ENCODE assay signal across 8 mouse cellular contexts in the genomic region with DNA sequence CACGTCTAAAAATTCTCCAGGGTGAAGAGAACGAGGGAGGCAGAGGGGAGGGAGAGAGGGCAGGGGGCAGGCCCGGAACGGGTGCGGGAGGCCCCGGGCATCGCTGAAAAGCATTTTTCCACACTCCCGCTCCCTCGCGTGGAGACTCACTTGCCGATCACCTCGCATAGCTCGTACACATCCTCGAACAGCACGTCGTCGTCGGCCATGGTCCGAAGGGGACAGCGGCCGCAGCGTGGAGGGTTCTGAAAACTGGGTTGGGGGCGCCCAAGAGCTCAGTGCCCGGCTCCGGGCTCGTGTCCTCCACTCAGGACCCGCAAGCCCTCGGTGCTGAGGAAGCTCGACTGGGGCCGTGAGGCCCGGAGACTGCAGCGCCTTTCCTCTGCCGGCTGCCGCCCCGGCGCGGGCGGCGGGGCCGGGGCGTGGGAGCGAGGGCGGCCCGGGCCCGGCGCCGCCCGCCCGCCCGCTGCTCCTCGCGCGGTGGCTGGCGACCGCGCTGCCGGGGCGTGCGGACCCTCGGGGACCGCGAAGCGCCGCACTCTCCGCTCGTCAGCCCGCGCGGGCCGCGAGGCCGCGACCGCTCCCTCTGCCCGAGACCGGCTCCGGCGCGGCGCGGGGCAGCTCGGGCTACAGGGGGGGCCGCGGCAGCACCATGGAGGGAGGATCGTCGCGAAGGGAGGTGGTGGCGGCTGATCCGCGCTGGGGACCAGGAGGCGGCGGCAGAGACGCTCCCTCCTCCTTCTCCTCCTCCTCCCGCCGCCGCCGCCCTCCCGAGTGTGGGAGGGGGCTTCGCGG. TPM values are rescaled to one million over a fixed set of nuclear protein-coding genes. Genes with fewer than 3 reads are reported as not detected.
DNase-seq lines count a peak whose midpoint lies in the region; ATAC-seq lines count a peak whose summit lies in the region.

No protein-coding gene starts in this region.

- ATAC-seq in cerebellum, adult (ENCODE audit: insufficient number of reproducible peaks, low FRiP score, low TSS enrichment) = peak; percentile 86
- no peak; the same call in none of the 2 replicates for ATAC-seq in forebrain, embryonic 16.5 days
- peak; percentile 83 for ATAC-seq in hindbrain, embryonic 11.5 days (ENCODE audit: low FRiP score)
- ATAC-seq in megakaryocyte-erythroid progenitor cell, adult 5-6 weeks (replicated peaks; ENCODE audit: low FRiP score, low TSS enrichment, poor library complexity, severe bottlenecking) = no peak; the same call in 1 of the 2 replicates

- H3K4me3 ChIP-seq in forebrain, embryonic 16.5 days (replicated peaks; ENCODE audit: low read length) = peak overlapping the region; percentile 61
- peak overlapping the region; percentile 57 for H3K4me3 ChIP-seq in hindbrain, embryonic 11.5 days (ENCODE audit: low read depth, low read length)

- H3K4me1 ChIP-seq in forebrain, embryonic 16.5 days (replicated peaks; ENCODE audit: control insufficient read depth, insufficient read depth, low read length) = no peaks in the 10 kb centered on the region
- H3K4me1 ChIP-seq in hindbrain, embryonic 11.5 days (replicated peaks; ENCODE audit: control insufficient read depth, insufficient read depth, low read length) = no peaks in the 10 kb centered on the region

- WGBS in forebrain, embryonic 16.5 days = 22% methylated on average over 37 of the region's 100 CpGs
- 11% methylated on average over 16 of the region's 100 CpGs for WGBS in hindbrain, embryonic 11.5 days

- H3K9ac ChIP-seq in forebrain, embryonic 16.5 days (replicated peaks; ENCODE audit: low read depth, low read length) = peak overlapping the region; percentile 81
- peak overlapping the region; percentile 79 for H3K9ac ChIP-seq in hindbrain, embryonic 11.5 days (ENCODE audit: low read depth, low read length)

- peak; percentile 61 for DNase-seq in NIH3T3 (ENCODE audit: low read depth)
- DNase-seq in hindbrain, embryonic 11.5 days (ENCODE audit: low spot score) = peak; percentile 63
- DNase-seq in layer of hippocampus, postnatal 10 days (ENCODE audit: low spot score in 2 of 2) = peak; percentile 56 to 60
- DNase-seq in lung, postnatal 4 days = peak; percentile 57 to 58
- DNase-seq in right cerebral cortex, postnatal 10 days (ENCODE audit: low spot score in 2 of 2) = peak; percentile 49 to 64

- no peaks in the 10 kb centered on the region for H3K27me3 ChIP-seq in forebrain, embryonic 16.5 days (replicated peaks; ENCODE audit: control insufficient read depth, insufficient read depth, low read length)
- no peaks in the 10 kb centered on the region for H3K27me3 ChIP-seq in hindbrain, embryonic 11.5 days (ENCODE audit: control insufficient read depth, insufficient read depth, low read length)

- H3K9me3 ChIP-seq in forebrain, embryonic 16.5 days (ENCODE audit: control insufficient read depth, low read length) = no peaks in the 10 kb centered on the region
- no peaks in the 10 kb centered on the region for H3K9me3 ChIP-seq in hindbrain, embryonic 11.5 days (ENCODE audit: control insufficient read depth, low read length)

- no peaks in the 10 kb centered on the region for H3K36me3 ChIP-seq in forebrain, embryonic 16.5 days (ENCODE audit: control insufficient read depth, insufficient read depth)
- H3K36me3 ChIP-seq in hindbrain, embryonic 11.5 days (ENCODE audit: control insufficient read depth, insufficient read depth, low read length) = no peaks in the 10 kb centered on the region

- H3K27ac ChIP-seq in forebrain, embryonic 16.5 days (ENCODE audit: low read length) = peak overlapping the region; percentile 94
- H3K27ac ChIP-seq in hindbrain, embryonic 11.5 days (ENCODE audit: low read depth, low read length) = peak overlapping the region; percentile 94

- peak overlapping the region; percentile 54; the same call in 1 of the 2 replicates for H3K4me2 ChIP-seq in forebrain, embryonic 16.5 days (ENCODE audit: low read length)
- peak overlapping the region; percentile 33 for H3K4me2 ChIP-seq in hindbrain, embryonic 11.5 days (replicated peaks; ENCODE audit: low read depth, low read length)

RNA-seq across cellular contexts. Expression of a gene that starts 5.1 kb away (rescaled TPM):
- polyA plus RNA-seq in forebrain, embryonic 16.5 days (2015; fragmentation: Nextera tagmentation; extraction: Ambion mirVana) = 47.7 and 55.4 TPM in 2 replicates
- polyA plus RNA-seq in hindbrain, embryonic 11.5 days (2014; fragmentation: Nextera tagmentation; extraction: Ambion mirVana) = 22.1 and 29.6 TPM in 2 replicates
- 100 to 1,000 TPM; 137 to 140 TPM for total RNA-seq in layer of hippocampus, postnatal 10 days (2021)
- total RNA-seq in megakaryocyte-erythroid progenitor cell, adult 5-6 weeks (2014; fragmentation: Nextera tagmentation) = 3.0 and 3.6 TPM in 2 replicates
- total RNA-seq in megakaryocyte-erythroid progenitor cell, adult 5-6 weeks (2017) = 5.4 and 10.2 TPM in 2 replicates

Comparison
In these comparisons a context has a peak if more than half of its experiments do, and no peak if none do; other contexts are left out.
1. ATAC-seq: peak in cerebellum, adult (single experiment) and hindbrain, embryonic 11.5 days (single experiment); none in forebrain, embryonic 16.5 days (single experiment) and megakaryocyte-erythroid progenitor cell, adult 5-6 weeks (single experiment).
2. RNA of a gene that starts 5.1 kb away (total RNA-seq): 137 to 140 TPM in layer of hippocampus, postnatal 10 days; 3.0 to 10.2 TPM in megakaryocyte-erythroid progenitor cell, adult 5-6 weeks; every median in the first group is over 10 times any median in the second.
3. Peak in every context shown above with its lines, with median percentiles within 50 percentile points of each other: DNase-seq.